Mouse (Mus musculus): ENCODE data around the gene Ctsz. TPM values are rescaled to one million over a fixed set of nuclear protein-coding genes. Genes with fewer than 3 reads are reported as not detected.

Gene Ctsz
- polyA plus RNA-seq, 1 experiment = 284 TPM

- no peaks in the 10 kb centered on the region for H3K27me3 ChIP-seq (ENCODE audit: control insufficient read depth, insufficient read depth, low read length)
- no peak for TF ChIP-seq CTCF (IDR thresholded peaks at IDR 0.05; ENCODE audit: borderline replicate concordance, control insufficient read depth, extremely low read depth, insufficient read depth, low read length, poor library complexity)
- no peak for TF ChIP-seq POLR2A (IDR thresholded peaks at IDR 0.05; ENCODE audit: control insufficient read depth, extremely low read depth, insufficient read depth, low read length, poor library complexity)
- DNase-seq = no peak
- H3K4me1 ChIP-seq (replicated peaks; ENCODE audit: control insufficient read depth, insufficient read depth, low read length) = no peaks in the 10 kb centered on the region
- 98% methylated on average over 11 of the region's 11 CpGs for whole genome bisulfite sequencing
- no peak overlapping the region for H3K4me3 ChIP-seq (ENCODE audit: control insufficient read depth, insufficient read depth, low read length)
- no peak overlapping the region for H3K27ac ChIP-seq (ENCODE audit: control insufficient read depth, insufficient read depth, low read length)
- peaks cover 37% of the 10 kb centered on the region for H3K36me3 ChIP-seq (ENCODE audit: control insufficient read depth, insufficient read depth, low read length)
Measured at GRCm38 (mm10) chr2:174424301-174425085, 14.3 kb downstream of the Ctsz start.

GRCm38 (mm10) chr2:174421107-174421506, 17.7 kb downstream of the Ctsz start:
- no peak overlapping the region for H3K4me3 ChIP-seq (ENCODE audit: control insufficient read depth, insufficient read depth, low read length)
- peaks cover 17% of the 10 kb centered on the region for H3K36me3 ChIP-seq (ENCODE audit: control insufficient read depth, insufficient read depth, low read length)
- peaks cover 5% of the 10 kb centered on the region for H3K4me1 ChIP-seq (replicated peaks; ENCODE audit: control insufficient read depth, insufficient read depth, low read length)
- 96% methylated on average over 6 of the region's 6 CpGs for WGBS
- no peak for DNase-seq
- no peak for TF ChIP-seq CTCF (IDR thresholded peaks at IDR 0.05; ENCODE audit: borderline replicate concordance, control insufficient read depth, extremely low read depth, insufficient read depth, low read length, poor library complexity)
- no peak for TF ChIP-seq POLR2A (IDR thresholded peaks at IDR 0.05; ENCODE audit: control insufficient read depth, extremely low read depth, insufficient read depth, low read length, poor library complexity)
- no peak overlapping the region for H3K27ac ChIP-seq (ENCODE audit: control insufficient read depth, insufficient read depth, low read length)
- H3K27me3 ChIP-seq (ENCODE audit: control insufficient read depth, insufficient read depth, low read length) = no peaks in the 10 kb centered on the region

- no peak within 1 kb of the TSS for H3K27ac ChIP-seq (ENCODE audit: control insufficient read depth, insufficient read depth, low read length)
- H3K27me3 ChIP-seq (ENCODE audit: control insufficient read depth, insufficient read depth, low read length) = no peaks in the 10 kb centered on the region
- under 1% methylated on average over 40 of the region's 40 CpGs for WGBS
- H3K4me3 ChIP-seq (ENCODE audit: control insufficient read depth, insufficient read depth, low read length) = peak within 1 kb of the TSS; percentile 83
- H3K4me1 ChIP-seq (replicated peaks; ENCODE audit: control insufficient read depth, insufficient read depth, low read length) = peaks cover 6% of the 10 kb centered on the region
- no peaks in the 10 kb centered on the region; the same call in 1 of the 2 replicates for H3K36me3 ChIP-seq (ENCODE audit: control insufficient read depth, insufficient read depth, low read length)
- peak; percentile 94 for DNase-seq
- TF ChIP-seq CTCF (IDR thresholded peaks at IDR 0.05; ENCODE audit: borderline replicate concordance, control insufficient read depth, extremely low read depth, insufficient read depth, low read length, poor library complexity) (peak; percentile 35; the same call in 1 of the 2 replicates), POLR2A (IDR thresholded peaks at IDR 0.05; ENCODE audit: control insufficient read depth, extremely low read depth, insufficient read depth, low read length, poor library complexity) (peak; percentile 76)
Measured at GRCm38 (mm10) chr2:174415731-174416310, 23.0 kb downstream of the Ctsz start, which contains the start of gene Nelfcd. Nelfcd (plus strand) TSS chr2:174415804.

- no peak overlapping the region for H3K27ac ChIP-seq (ENCODE audit: control insufficient read depth, insufficient read depth, low read length)
- TF ChIP-seq CTCF (IDR thresholded peaks at IDR 0.05; ENCODE audit: borderline replicate concordance, control insufficient read depth, extremely low read depth, insufficient read depth, low read length, poor library complexity) (no peak), POLR2A (IDR thresholded peaks at IDR 0.05; ENCODE audit: control insufficient read depth, extremely low read depth, insufficient read depth, low read length, poor library complexity) (no peak)
- no peak for DNase-seq
- H3K4me3 ChIP-seq (ENCODE audit: control insufficient read depth, insufficient read depth, low read length) = no peak overlapping the region
- no peaks in the 10 kb centered on the region; the same call in 1 of the 2 replicates for H3K36me3 ChIP-seq (ENCODE audit: control insufficient read depth, insufficient read depth, low read length)
- H3K27me3 ChIP-seq (ENCODE audit: control insufficient read depth, insufficient read depth, low read length) = no peaks in the 10 kb centered on the region
- WGBS = 61% methylated on average over 18 of the region's 18 CpGs
- peaks cover 6% of the 10 kb centered on the region for H3K4me1 ChIP-seq (replicated peaks; ENCODE audit: control insufficient read depth, insufficient read depth, low read length)
Measured at GRCm38 (mm10) chr2:174415001-174415730, 23.7 kb downstream of the Ctsz start.

GRCm38 (mm10) chr2:174413127-174413526, 25.7 kb downstream of the Ctsz start:
- Histone ChIP-seq H3K36me3 (ENCODE audit: control insufficient read depth, insufficient read depth, low read length) (no peaks in the 10 kb centered on the region), H3K4me3 (ENCODE audit: control insufficient read depth, insufficient read depth, low read length) (no peak overlapping the region), H3K4me1 (replicated peaks; ENCODE audit: control insufficient read depth, insufficient read depth, low read length) (peaks cover 6% of the 10 kb centered on the region), H3K27me3 (ENCODE audit: control insufficient read depth, insufficient read depth, low read length) (no peaks in the 10 kb centered on the region), H3K27ac (ENCODE audit: control insufficient read depth, insufficient read depth, low read length) (no peak overlapping the region)
- no peak for DNase-seq
- 87% methylated on average over 7 of the region's 7 CpGs for WGBS
- TF ChIP-seq POLR2A (IDR thresholded peaks at IDR 0.05; ENCODE audit: control insufficient read depth, extremely low read depth, insufficient read depth, low read length, poor library complexity) (no peak), CTCF (IDR thresholded peaks at IDR 0.05; ENCODE audit: borderline replicate concordance, control insufficient read depth, extremely low read depth, insufficient read depth, low read length, poor library complexity) (no peak)

GRCm38 (mm10) chr2:174410222-174410621, 28.6 kb downstream of the Ctsz start:
- Histone ChIP-seq H3K27ac (ENCODE audit: control insufficient read depth, insufficient read depth, low read length) (no peak overlapping the region), H3K4me1 (replicated peaks; ENCODE audit: control insufficient read depth, insufficient read depth, low read length) (no peaks in the 10 kb centered on the region), H3K36me3 (ENCODE audit: control insufficient read depth, insufficient read depth, low read length) (no peaks in the 10 kb centered on the region), H3K4me3 (ENCODE audit: control insufficient read depth, insufficient read depth, low read length) (no peak overlapping the region), H3K27me3 (ENCODE audit: control insufficient read depth, insufficient read depth, low read length) (no peaks in the 10 kb centered on the region)
- TF ChIP-seq CTCF (IDR thresholded peaks at IDR 0.05; ENCODE audit: borderline replicate concordance, control insufficient read depth, extremely low read depth, insufficient read depth, low read length, poor library complexity) (no peak), POLR2A (IDR thresholded peaks at IDR 0.05; ENCODE audit: control insufficient read depth, extremely low read depth, insufficient read depth, low read length, poor library complexity) (no peak)
- no peak for DNase-seq
- WGBS = 94% methylated on average over 2 of the region's 2 CpGs
